Mouse (Mus musculus): ENCODE results near the gene Fgf23. TPM values are rescaled to one million over a fixed set of nuclear protein-coding genes. Genes with fewer than 3 reads are reported as not detected.

Gene Fgf23
- polyA plus RNA-seq, 1 experiment from 2014 or later: 0.20 TPM

GRCm38 (mm10) chr6:127130377-127130776, 57.7 kb downstream of the Fgf23 start:
- 79% methylated on average over 13 of the region's 13 CpGs for WGBS

More at GRCm38 (mm10) chr6:127130377-127130776, 57.7 kb downstream of the Fgf23 start:
- Histone ChIP-seq H3K36me3 (ENCODE audit: control insufficient read depth, insufficient read depth) (peaks cover 39% of the 10 kb centered on the region), H3K4me2 (ENCODE audit: low read depth, low read length) (no peak overlapping the region), H3K27ac (ENCODE audit: low read length) (no peak overlapping the region), H3K4me1 (ENCODE audit: control insufficient read depth, insufficient read depth, low read length) (peaks cover 7% of the 10 kb centered on the region), H3K9me3 (replicated peaks; ENCODE audit: control insufficient read depth, low read length) (no peaks in the 10 kb centered on the region), H3K4me3 (ENCODE audit: low read length) (no peak overlapping the region), H3K9ac (ENCODE audit: low read length) (no peak overlapping the region), H3K27me3 (ENCODE audit: control insufficient read depth, insufficient read depth, low read length) (no peaks in the 10 kb centered on the region)
- ATAC-seq (replicated peaks; ENCODE audit: extremely low read depth, insufficient read depth, low FRiP score): no peak

Other genes starting within 250 kb of the Fgf23 start
- 423 and 433 TPM in 2 replicates for gene Ndufa9, start 223.8 kb upstream of the Fgf23 start, polyA plus RNA-seq (2015; fragmentation: Nextera tagmentation; extraction: Ambion mirVana)
- gene Akap3, start 219.8 kb upstream of the Fgf23 start, polyA plus RNA-seq (2015; fragmentation: Nextera tagmentation; extraction: Ambion mirVana): not detected in 2 replicates
- gene Dyrk4, start 151.1 kb upstream of the Fgf23 start, polyA plus RNA-seq (2015; fragmentation: Nextera tagmentation; extraction: Ambion mirVana): 0.39 and 0.59 TPM in 2 replicates
- gene Rad51ap1, start 133.3 kb upstream of the Fgf23 start, polyA plus RNA-seq (2015; fragmentation: Nextera tagmentation; extraction: Ambion mirVana): 27.8 and 32.8 TPM in 2 replicates
- 14.3 and 16.0 TPM in 2 replicates for gene D6Wsu163e, start 132.9 kb upstream of the Fgf23 start, polyA plus RNA-seq (2015; fragmentation: Nextera tagmentation; extraction: Ambion mirVana)
- 0.13 TPM in 1 of 2 replicates, not detected in the other for gene Fgf6, start 57.3 kb upstream of the Fgf23 start, polyA plus RNA-seq (2015; fragmentation: Nextera tagmentation; extraction: Ambion mirVana)
- gene Tigar, start 36.7 kb downstream of the Fgf23 start, polyA plus RNA-seq (2015; fragmentation: Nextera tagmentation; extraction: Ambion mirVana): 7.7 and 8.2 TPM in 2 replicates
- gene Ccnd2, start 79.3 kb downstream of the Fgf23 start, polyA plus RNA-seq (2015; fragmentation: Nextera tagmentation; extraction: Ambion mirVana): 450 and 476 TPM in 2 replicates

All from heart, embryonic 16.5 days (tissue).